Mouse (Mus musculus): Measurements from ENCODE around the gene Nudt19.
"Not testable (repeated sequence)": the region's sequence is repeated elsewhere in the genome, so short reads cannot be mapped to it uniquely, and the experiment has no call there.

Gene Nudt19

GRCm38 (mm10) chr7:35564872-35565271 is 8.8 kb upstream of the Nudt19 start:
- not testable (repeated sequence) for DNase-seq (ENCODE audit: low spot score)

DNA sequence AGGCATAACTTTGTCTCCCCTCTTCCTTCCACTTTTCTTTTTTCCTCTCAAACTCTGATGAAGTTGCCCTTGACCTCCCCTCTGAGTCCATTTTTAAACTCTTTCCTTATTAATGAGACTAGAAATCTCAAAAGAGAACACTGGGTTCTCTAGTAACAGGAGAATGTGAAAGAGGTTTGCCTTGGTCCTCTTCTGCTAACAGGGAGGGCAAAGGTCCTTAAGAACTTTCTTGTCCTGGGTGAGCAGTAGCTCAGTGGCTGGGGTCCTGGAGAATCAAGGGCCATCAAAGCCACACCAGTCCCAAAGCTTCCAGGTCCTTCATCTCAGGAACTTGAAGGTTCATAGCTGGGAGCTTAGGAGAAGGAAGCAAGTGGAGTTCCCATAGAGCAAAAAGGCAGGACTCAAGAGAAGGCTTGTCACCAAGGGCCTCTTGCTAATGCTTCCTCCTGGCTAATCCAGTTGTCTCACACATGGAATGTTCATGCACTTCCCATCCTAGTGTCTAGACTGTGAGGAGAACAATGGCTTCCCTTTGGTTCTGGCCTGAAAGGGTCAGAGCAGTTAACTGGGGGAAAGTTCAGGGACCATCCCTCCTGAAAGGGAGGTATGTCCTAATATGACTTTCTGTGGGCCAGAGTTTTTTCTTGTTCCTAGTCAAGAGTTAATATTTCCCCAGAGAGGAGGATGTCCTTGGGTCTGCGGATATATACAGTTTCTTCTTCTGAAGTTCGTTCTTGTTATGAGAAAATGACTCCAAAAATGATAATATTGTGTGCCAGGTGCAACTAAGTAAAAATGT is 8.2 kb upstream of the Nudt19 start:
- DNase-seq (ENCODE audit: low spot score), result no peak

DNA sequence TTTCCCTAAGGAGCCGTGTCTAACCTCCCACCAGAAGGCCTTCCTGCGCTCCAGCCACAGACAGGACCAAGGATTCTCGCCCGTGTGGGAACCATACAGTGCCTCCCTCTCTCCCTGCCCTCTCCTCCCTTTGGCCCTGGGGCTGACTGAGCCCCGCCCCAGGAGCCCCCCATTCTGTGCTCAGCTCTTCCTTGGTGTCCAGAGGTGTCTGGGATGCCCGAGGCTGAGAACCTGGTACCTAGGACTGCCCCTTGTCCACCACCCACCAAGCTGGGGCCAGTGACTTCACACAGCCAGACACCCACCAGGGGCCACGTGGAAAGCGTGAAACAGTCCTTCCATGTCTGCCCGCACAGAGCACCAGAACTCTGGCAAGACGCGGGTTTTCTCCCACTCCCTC is 7.0 kb upstream of the Nudt19 start:
- no peak for DNase-seq (ENCODE audit: low spot score)

DNA sequence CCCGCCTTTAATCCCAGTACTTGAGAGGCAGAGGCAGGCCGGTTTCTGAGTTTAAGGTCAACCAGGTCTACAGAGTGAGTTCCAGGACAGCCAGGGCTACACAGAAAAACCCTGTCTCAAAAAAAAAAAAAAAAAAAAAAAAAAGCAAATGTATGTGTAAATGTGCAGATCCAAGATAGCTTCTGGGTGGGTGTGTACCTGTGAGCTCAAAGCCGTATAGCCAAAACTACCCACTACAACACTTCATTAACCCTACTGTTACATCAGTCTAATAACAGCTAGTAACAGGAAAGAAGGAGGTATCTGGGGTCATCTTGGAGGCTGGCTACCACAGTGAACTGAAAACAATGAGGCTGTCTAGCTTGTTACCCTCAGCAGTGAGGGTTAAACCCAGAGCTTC is 3.7 kb upstream of the Nudt19 start:
- no peak for DNase-seq (ENCODE audit: low spot score)

GRCm38 (mm10) chr7:35558681-35559080 is 2.6 kb upstream of the Nudt19 start:
- DNase-seq (ENCODE audit: low spot score), result no peak

- no peak for DNase-seq (ENCODE audit: low spot score)
Observed at GRCm38 (mm10) chr7:35557577-35557976, 1.5 kb upstream of the Nudt19 start.

GRCm38 (mm10) chr7:35556905-35557304 is 801 bp upstream of the Nudt19 start:
- no peak for DNase-seq (ENCODE audit: low spot score)

- peak; percentile 80 for DNase-seq (ENCODE audit: low spot score)
Observed at GRCm38 (mm10) chr7:35555224-35556204, 590 bp downstream of the Nudt19 start.

DNA sequence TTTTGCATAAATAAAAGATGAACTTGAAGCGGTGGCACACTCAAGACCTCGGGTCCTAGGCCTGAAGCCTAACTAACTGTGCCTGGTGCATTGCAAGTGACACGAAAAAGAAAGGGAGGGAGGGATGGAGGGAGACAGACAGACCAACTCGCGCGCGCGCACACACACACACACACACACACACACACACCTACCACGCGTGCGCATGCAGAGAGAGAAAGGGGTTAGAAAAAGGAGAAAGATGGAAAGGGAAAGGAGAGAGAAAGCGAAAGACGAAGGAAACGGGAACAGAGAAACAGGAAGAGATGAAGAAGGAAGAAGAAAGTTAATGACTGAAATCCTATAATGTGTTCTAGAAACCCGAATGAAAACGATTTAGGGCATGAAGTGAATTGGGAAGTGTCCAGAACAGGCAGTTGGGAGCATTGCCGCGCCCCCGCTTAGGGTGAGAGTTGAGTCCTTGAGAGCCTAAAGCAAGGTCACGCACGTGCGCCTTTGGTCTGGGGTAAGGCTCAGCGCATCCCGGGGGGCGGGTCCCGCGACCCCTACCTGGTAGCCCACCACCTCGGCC is 1.4 kb downstream of the Nudt19 start:
- DNase-seq (ENCODE audit: low spot score), result no peak

DNA sequence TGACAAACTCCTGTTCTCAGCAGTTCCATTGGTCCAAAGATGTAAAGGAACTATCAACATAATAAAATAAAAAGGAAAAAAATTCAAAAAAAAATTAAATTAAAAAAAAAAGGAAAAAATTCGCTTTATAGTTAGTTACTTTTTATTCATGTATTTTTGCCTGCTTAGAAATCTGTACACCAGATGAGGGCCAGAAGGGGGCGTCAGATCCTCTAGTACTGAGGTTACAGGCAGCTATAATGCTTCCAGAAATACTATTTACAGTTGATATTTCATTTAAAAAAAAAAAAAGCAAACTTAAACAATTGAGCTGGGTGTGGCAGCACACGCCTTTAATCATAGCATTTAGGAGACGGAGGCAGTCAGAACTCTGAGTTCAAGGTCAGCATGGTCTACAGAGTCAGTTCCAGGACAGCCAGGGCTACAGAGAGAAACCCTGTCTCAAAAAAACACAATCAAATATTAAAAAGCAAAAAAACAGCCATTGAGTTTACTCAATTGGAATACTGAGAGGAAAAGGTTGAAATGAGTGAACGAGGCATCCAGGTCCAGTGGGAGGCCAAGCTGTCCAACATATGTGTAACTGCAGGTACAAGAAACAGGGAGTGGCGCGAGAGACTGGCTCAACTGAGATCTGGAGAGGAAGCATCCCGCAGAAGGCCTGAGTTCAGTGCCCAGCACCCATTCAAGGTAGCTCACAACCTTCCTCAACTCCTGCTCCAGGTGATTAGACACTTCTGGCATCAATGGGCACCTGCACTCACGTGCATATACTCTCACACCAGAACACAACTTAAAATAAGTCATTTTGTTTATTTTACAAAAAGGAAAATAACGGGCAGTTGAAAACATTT is 2.1 kb downstream of the Nudt19 start:
- no peak for DNase-seq (ENCODE audit: low spot score)

GRCm38 (mm10) chr7:35545881-35546280 is 10.2 kb downstream of the Nudt19 start:
- DNase-seq (ENCODE audit: low spot score), result no peak

- no peak for DNase-seq (ENCODE audit: low spot score)
Observed at GRCm38 (mm10) chr7:35537562-35537961, 18.5 kb downstream of the Nudt19 start, which contains the start of gene Tdrd12. Gene Tdrd12 (minus strand): TSS chr7:35537745.

GRCm38 (mm10) chr7:35535750-35536512 is 20.2 kb downstream of the Nudt19 start:
- DNase-seq (ENCODE audit: low spot score), result no peak

GRCm38 (mm10) chr7:35530544-35530943 is 25.6 kb downstream of the Nudt19 start:
- not testable (repeated sequence) for DNase-seq (ENCODE audit: low spot score)

- no peak for DNase-seq (ENCODE audit: low spot score)
Observed at GRCm38 (mm10) chr7:35530026-35530425, 26.1 kb downstream of the Nudt19 start.

DNA sequence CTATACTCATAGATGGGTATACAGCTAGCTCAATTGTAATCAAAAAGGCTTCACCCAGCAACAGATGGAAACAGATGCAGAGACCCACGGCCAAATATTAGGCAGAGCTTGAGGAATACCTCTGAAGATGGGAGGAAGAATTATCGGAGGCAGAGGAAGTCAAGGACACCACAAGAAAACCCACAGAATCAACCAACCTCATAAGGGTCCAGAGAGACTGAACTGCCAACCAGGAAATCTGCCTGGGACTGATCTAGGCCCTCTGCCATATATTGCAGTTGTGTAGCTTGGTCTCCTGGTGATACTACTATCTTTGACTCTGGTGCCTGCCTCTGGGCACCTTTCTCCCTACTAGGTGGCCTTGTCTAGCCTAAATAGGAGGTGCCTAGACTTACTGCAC is 29.3 kb downstream of the Nudt19 start:
- no peak for DNase-seq (ENCODE audit: low spot score)

DNA sequence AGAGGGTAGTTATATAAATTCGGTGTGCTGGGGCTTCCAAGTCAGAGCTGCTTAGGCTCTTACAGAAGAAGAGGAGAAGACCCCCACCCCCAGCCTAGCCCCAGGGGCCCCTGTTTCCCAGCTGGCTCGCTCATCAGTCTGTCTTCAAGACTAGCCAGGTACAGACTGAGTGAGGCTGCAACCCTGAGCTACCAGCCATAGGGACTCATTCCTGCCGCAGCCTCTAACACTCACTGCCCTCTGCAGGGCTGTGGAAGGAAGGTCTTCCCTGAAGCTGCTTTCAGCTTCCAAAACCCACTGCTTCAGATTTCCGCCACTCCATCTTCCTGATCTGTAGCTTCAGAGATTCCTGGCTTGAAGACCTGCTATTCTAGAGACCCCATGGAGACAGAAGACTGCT is 54.1 kb downstream of the Nudt19 start:
- no peak for DNase-seq (ENCODE audit: low spot score)

GRCm38 (mm10) chr7:35497516-35497915 is 58.6 kb downstream of the Nudt19 start:
- DNase-seq (ENCODE audit: low spot score), result no peak

Data from ovary, postnatal 10 days (tissue).